Mouse (Mus musculus) brain, adult 10 weeks (tissue): ENCODE measurements around the gene Wnk2. TPM values are rescaled to one million over a fixed set of nuclear protein-coding genes. Genes with fewer than 3 reads are reported as not detected.

Experiments
- polyA plus RNA-seq: library from polyadenylated mRNA; stranded (reverse); fragments of 350-450 nt; fragmentation: Illumina TruSeq; extraction: RNeasy Lipid Tissue Mini Kit (QIAGEN cat#74804); gene quantifications from one replicate; pipeline ENCODE4 v1.2.3, GENCODE M21; 2015; ENCODE audit warnings: low read depth, low replicate concordance

Wnk2 gene
- 53.9 TPM for polyA plus RNA-seq

DNA sequence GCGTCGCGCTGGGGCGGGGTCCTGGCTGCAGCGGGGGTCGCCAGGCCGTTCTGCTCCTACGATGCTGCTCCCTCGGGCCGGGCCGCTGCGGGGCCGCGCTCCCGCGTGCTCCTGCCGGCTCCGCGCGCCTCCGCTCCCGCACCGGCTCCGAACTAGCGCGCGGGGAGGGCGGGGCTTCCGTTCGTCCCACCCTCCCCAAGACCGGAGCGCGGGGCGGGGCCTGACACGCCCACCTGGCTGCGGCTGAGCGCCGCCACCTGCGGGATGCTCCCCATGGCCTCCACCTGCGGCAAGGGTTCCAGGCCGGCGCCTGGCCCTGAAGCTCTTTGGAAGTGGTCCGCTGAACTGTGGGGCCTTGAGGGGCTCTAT lies at the start of gene Wnk2:
TSS of gene Wnk2 (minus strand) at position 157 of the 369 bp plus-strand sequence.

DNA sequence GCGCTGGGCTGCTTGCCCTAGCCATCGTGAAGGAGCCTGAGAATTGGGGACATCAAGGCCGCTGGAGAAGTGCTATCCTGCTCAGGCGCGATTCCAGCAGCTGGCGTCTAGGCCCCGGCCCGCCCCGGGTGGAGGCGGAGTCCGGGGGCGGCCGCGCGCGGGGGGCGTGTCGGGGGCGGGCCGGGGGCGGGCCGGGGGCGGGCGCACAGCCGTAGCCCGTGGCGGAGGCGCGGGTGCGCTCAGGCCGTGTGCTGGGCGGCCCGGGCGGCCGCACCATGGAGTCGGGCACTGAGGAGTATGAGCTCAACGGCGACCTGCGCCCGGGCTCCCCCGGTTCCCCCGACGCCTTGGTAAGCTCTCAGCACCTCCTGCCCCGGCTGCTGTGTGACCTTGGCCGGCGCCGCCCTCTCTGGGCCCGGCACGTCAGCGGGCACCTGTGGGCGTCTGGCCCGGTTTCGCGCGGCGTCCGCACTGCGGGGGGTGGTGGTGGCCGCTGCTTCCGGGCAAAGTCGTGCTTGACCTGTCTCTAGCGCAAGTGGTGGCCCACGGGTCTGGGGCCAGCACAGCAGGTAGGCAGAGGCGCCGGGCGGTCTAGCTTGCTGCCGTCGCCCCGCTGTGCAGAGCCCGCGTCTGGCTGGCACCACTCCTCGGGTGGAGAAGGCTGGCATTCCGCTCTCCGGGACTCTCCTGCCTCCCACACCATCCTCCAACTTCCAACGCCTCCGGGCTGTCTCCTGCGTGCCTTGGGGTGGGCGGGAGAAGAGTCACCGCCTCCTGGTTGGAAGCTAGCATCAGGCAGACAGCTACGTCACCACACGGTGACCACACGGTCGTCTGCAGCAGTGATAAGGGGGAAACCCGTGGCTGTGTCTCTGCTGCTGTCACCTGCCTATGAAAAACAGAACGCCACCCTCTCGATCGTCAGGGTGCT lies 39.7 kb upstream of the Wnk2 start, which contains the start of gene Ninj1:
TSS of gene Ninj1 (plus strand) at position 198 of the 931 bp plus-strand sequence.

Other genes starting within 250 kb of the Wnk2 start
- gene Fam120a, start 180.0 kb downstream of the Wnk2 start, polyA plus RNA-seq, result 71.3 TPM
- gene Ninj1, start 39.5 kb upstream of the Wnk2 start, polyA plus RNA-seq, result 25.2 TPM
- gene Card19, start 68.0 kb upstream of the Wnk2 start, polyA plus RNA-seq, result 21.0 TPM
- 3.0 TPM for gene Susd3, start 100.7 kb upstream of the Wnk2 start, polyA plus RNA-seq
- 6.1 TPM for gene Fgd3, start 172.3 kb upstream of the Wnk2 start, polyA plus RNA-seq
- gene Bicd2, start 193.6 kb upstream of the Wnk2 start, polyA plus RNA-seq, result 36.3 TPM